Comparison of ENCODE assay signal across 1 mouse cellular context in the genomic region with DNA sequence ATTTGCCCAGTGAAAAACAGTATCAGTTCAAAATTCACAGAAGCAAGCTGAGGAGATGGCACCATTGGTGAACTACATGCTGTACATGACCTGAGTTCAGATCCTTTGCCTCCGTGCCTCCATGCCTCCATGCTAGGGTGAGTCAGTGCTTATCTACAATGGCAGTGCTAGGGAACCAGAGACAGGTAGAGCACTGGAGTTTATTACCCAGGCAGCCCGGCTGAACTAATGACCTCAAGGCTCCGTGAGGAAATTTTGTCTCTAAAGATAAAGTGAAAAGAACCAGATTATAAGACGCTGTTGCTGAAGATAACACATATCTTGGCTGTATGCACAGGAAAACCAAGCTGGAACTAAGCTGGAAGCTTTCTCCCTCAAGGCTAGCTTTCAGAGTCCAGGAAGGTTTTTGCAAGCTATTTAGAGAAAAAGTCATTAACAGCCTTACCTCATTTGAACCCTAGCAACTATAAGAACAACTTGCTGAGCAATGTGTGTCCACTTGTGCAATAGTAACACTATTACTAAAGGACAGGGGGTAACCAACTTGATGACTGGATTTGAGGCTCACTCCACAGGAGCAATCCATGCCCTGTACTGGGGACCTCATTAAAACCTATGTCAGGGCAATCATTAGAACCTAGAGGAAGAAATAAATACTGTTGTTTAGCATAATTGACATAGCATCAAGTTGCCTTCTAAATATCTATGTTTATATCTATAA.
A peak's percentile ranks its signal among the peaks of the same experiment; 100 is the strongest.
TF ChIP-seq lines count a peak whose summit lies in the region.

No protein-coding gene starts in this region.

TF ChIP-seq in MEL, 35 proteins besides CTCF, POLR2A, EP300 and RAD21 (continued from another document):
- no peak for TF ChIP-seq TBP (IDR thresholded peaks at IDR 0.05; ENCODE audit: low read depth, low read length)
- no peak for TF ChIP-seq MEF2A (IDR thresholded peaks at IDR 0.05; ENCODE audit: extremely low read depth, insufficient replicate concordance, low read depth, low read length, poor library complexity, severe bottlenecking)
- TF ChIP-seq ETS1 (IDR thresholded peaks at IDR 0.05; ENCODE audit: low read depth, low read length): 0 out of 2 replicates have a peak, but pooled peaks have one; percentile 45
- no peak for TF ChIP-seq UBTF (IDR thresholded peaks at IDR 0.05; ENCODE audit: borderline replicate concordance, insufficient read depth, low read depth, low read length)
- TF ChIP-seq TCF12 (IDR thresholded peaks at IDR 0.05; ENCODE audit: low read depth, low read length): peak; percentile 82
